Mouse (Mus musculus): Measurements from ENCODE around the gene Ttc30b. TPM values are rescaled to one million over a fixed set of nuclear protein-coding genes. Genes with fewer than 3 reads are reported as not detected.
A peak's percentile ranks its signal among the peaks of the same experiment; 100 is the strongest.
"Not testable (repeated sequence)": the region's sequence is repeated elsewhere in the genome, so short reads cannot be mapped to it uniquely, and the experiment has no call there.

Gene Ttc30b
- polyA plus RNA-seq, 1 experiment from 2014 or later = 12.8 TPM

DNA sequence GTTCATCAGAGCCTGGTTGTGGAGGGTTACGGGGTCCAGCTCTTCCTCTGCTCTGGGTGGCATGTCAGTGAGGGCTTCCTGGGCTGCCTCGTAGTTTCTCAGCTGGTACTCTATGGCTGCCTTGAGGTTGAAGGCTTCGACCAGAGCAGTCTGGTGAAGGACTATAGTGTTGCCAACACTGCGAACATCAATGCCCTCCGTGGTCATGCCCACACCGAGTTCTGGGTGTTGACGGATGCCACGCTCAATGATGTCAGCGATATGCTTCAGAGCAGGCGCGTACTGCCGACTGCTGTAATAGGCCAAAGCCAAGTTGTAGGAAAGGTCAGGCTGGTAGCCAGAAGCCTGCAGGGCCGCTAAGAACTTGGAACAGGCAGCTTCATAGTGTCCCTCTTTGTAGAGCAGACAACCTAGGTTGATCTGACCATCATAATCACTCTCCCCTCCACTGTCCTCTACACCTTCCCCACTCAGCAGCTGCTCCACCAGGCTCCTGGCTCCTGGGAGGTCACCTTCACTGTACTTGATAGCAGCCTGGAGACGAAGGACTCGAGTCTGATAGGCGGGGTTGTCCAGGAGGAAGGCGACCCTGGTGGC, 767 bp downstream of the Ttc30b start:
- WGBS = 64% methylated on average over 14 of the region's 17 CpGs
- Histone ChIP-seq H3K4me1 (ENCODE audit: control insufficient read depth in 2 of 2, insufficient read depth in 2 of 2, low read length in 2 of 2) (peaks cover 0 to 21% of the 10 kb centered on the region in 2 experiments; a peak in 3 of 4 replicates), H3K4me3 (ENCODE audit: control insufficient read depth in 1 of 2, insufficient read depth in 1 of 2, low read depth in 1 of 2, low read length in 2 of 2) (peak overlapping the region; percentile 59 to 71), H3K4me2 (ENCODE audit: low read length) (peak overlapping the region; percentile 76), H3K9ac (ENCODE audit: low read length) (peak overlapping the region; percentile 73)
- not testable (repeated sequence) for H3K36me3 ChIP-seq (ENCODE audit: control insufficient read depth, insufficient read depth, low read length); H3K27me3 ChIP-seq (ENCODE audit: control insufficient read depth, insufficient read depth, low read length); H3K27ac ChIP-seq (replicated peaks in 1 of 2; ENCODE audit: control insufficient read depth in 1 of 2, insufficient read depth in 1 of 2, low read depth in 2 of 2, low read length in 2 of 2); H3K9me3 ChIP-seq (ENCODE audit: control insufficient read depth, low read length)
- ATAC-seq (ENCODE audit: insufficient number of reproducible peaks, insufficient read depth, low FRiP score, low read depth) = peak; percentile 31; the same call in 1 of the 2 replicates

DNA sequence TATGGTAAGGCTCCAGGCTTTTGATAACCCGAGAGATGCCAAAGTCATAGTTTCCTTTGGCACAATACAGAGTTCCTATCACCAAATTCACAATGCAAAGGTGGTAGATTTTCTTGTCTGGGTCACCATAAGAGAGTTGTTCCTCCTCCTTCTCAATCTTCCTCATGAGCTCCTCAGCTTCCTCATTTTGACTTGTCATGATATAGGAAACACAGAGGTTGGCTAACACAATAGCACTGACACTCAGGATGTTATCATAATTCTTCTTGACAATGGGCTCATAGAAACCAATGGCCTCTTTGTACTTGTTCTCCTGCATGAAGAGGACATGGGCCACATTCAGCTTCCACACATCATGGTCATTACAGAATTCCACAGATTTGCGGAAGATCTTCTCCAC, 1.7 kb downstream of the Ttc30b start:
- H3K27ac ChIP-seq (replicated peaks in 1 of 2; ENCODE audit: control insufficient read depth in 1 of 2, insufficient read depth in 1 of 2, low read depth in 2 of 2, low read length in 2 of 2); H3K36me3 ChIP-seq (ENCODE audit: control insufficient read depth, insufficient read depth, low read length); H3K27me3 ChIP-seq (ENCODE audit: control insufficient read depth, insufficient read depth, low read length); H3K4me2 ChIP-seq (ENCODE audit: low read length); H3K9me3 ChIP-seq (ENCODE audit: control insufficient read depth, low read length); H3K9ac ChIP-seq (ENCODE audit: low read length); ATAC-seq (ENCODE audit: insufficient number of reproducible peaks, insufficient read depth, low FRiP score, low read depth); H3K4me3 ChIP-seq (ENCODE audit: control insufficient read depth in 1 of 2, insufficient read depth in 1 of 2, low read depth in 1 of 2, low read length in 2 of 2): not testable (repeated sequence)
- WGBS = 78% methylated on average over 2 of the region's 2 CpGs
- H3K4me1 ChIP-seq (ENCODE audit: control insufficient read depth in 2 of 2, insufficient read depth in 2 of 2, low read length in 2 of 2) = peaks cover 0 to 21% of the 10 kb centered on the region in 2 experiments; a peak in 3 of 4 replicates

DNA sequence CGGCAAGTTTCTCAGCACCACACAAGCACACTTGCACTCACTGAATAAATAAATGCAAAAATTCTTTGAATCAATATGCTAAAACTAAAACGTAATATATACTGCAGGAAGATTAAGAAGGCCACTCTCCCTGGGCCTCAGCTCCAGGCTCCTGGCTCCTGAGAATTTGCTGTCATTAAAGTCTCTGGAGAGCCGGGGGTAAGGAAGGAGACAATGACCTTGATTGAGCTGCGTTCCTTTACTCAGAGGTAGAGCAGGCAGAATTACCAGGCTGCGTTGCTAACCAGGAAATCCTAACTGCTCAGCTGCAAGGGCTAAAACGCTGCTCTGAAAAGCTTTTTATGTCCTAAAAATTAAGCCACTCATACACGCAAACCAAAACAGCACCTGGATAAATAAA, 4.8 kb downstream of the Ttc30b start:
- Histone ChIP-seq H3K9ac (ENCODE audit: low read length) (peak overlapping the region; percentile 55), H3K9me3 (ENCODE audit: control insufficient read depth, low read length) (no peaks in the 10 kb centered on the region), H3K4me1 (ENCODE audit: control insufficient read depth in 2 of 2, insufficient read depth in 2 of 2, low read length in 2 of 2) (peaks cover 0 to 16% of the 10 kb centered on the region in 2 experiments; a peak in 3 of 4 replicates), H3K4me3 (ENCODE audit: control insufficient read depth in 1 of 2, insufficient read depth in 1 of 2, low read depth in 1 of 2, low read length in 2 of 2) (no peak overlapping the region), H3K36me3 (ENCODE audit: control insufficient read depth, insufficient read depth, low read length) (peaks cover 14% of the 10 kb centered on the region; the same call in 1 of the 2 replicates), H3K27ac (replicated peaks in 1 of 2; ENCODE audit: control insufficient read depth in 1 of 2, insufficient read depth in 1 of 2, low read depth in 2 of 2, low read length in 2 of 2) (peak overlapping the region; percentile 74 to 79), H3K27me3 (ENCODE audit: control insufficient read depth, insufficient read depth, low read length) (no peaks in the 10 kb centered on the region), H3K4me2 (ENCODE audit: low read length) (peak overlapping the region; percentile 31; the same call in 1 of the 2 replicates)
- ATAC-seq (ENCODE audit: insufficient number of reproducible peaks, insufficient read depth, low FRiP score, low read depth) = no peak
- 27% methylated on average over 7 of the region's 7 CpGs for WGBS

DNA sequence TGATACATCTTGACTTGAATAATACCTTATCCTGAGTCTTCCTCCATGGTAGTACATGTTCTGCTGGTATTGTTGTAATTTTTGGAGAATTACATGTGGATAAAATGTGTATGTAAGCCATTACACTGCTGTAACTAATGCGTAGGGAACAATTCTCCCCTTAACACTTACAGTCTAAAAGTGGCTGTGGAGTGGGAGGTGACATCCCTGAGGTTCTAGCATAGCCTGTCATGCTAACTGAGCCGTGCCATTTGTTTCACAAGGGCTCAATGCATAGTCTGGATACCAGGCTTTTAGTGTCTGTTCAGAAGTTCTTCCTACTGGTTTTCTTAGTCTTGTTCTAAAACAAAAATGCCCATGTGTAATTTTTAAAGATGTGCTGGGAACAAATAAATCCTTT, 7.4 kb downstream of the Ttc30b start:
- H3K9ac ChIP-seq (ENCODE audit: low read length) = no peak overlapping the region
- 78% methylated on average over 2 of the region's 2 CpGs for WGBS
- ATAC-seq (ENCODE audit: insufficient number of reproducible peaks, insufficient read depth, low FRiP score, low read depth) = no peak
- no peak overlapping the region for H3K4me2 ChIP-seq (ENCODE audit: low read length)
- H3K9me3 ChIP-seq (ENCODE audit: control insufficient read depth, low read length) = no peaks in the 10 kb centered on the region
- H3K4me3 ChIP-seq (ENCODE audit: control insufficient read depth in 1 of 2, insufficient read depth in 1 of 2, low read depth in 1 of 2, low read length in 2 of 2) = no peak overlapping the region
- peaks cover 31% of the 10 kb centered on the region for H3K36me3 ChIP-seq (ENCODE audit: control insufficient read depth, insufficient read depth, low read length)
- no peaks in the 10 kb centered on the region for H3K27me3 ChIP-seq (ENCODE audit: control insufficient read depth, insufficient read depth, low read length)
- H3K27ac ChIP-seq (replicated peaks in 1 of 2; ENCODE audit: control insufficient read depth in 1 of 2, insufficient read depth in 1 of 2, low read depth in 2 of 2, low read length in 2 of 2) = no peak overlapping the region
- H3K4me1 ChIP-seq (ENCODE audit: control insufficient read depth in 2 of 2, insufficient read depth in 2 of 2, low read length in 2 of 2) = peaks cover 0 to 16% of the 10 kb centered on the region in 2 experiments; a peak in 2 of 4 replicates

DNA sequence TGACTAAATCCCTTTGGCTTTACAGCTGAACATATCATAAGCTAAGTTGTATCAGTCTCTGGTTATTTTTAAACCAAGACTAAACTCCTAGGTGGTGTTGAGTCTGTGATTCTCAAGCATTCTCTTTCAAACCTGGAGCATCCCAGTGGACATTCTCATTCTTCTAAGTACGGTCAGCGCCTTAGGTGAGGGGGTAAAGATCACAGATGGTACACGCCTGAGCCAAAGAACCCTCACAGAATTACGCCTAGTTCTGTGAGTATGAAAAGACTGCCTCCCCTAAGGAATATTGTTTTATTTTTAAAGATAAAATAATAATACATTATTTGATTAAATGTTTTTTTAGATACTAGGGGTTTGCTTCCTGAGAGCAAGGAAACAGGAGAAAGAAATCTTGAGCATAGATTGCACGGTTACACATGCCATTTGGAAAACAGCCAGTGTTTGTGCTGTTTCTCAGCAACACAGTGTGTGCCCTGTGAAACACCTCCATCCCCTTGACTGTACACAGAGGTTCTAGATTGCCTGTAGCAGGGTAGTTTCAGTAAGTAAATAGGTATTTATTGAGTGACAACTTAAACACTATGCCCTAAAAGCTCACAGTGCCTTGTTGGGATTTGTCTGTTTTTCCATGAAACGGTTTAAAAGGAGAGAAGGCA, 8.5 kb downstream of the Ttc30b start:
- Histone ChIP-seq H3K9ac (ENCODE audit: low read length) (no peak overlapping the region), H3K4me3 (ENCODE audit: control insufficient read depth in 1 of 2, insufficient read depth in 1 of 2, low read depth in 1 of 2, low read length in 2 of 2) (no peak overlapping the region), H3K4me1 (ENCODE audit: control insufficient read depth in 2 of 2, insufficient read depth in 2 of 2, low read length in 2 of 2) (peaks cover 0 to 16% of the 10 kb centered on the region in 2 experiments; a peak in 2 of 4 replicates), H3K27me3 (ENCODE audit: control insufficient read depth, insufficient read depth, low read length) (no peaks in the 10 kb centered on the region), H3K4me2 (ENCODE audit: low read length) (no peak overlapping the region), H3K27ac (replicated peaks in 1 of 2; ENCODE audit: control insufficient read depth in 1 of 2, insufficient read depth in 1 of 2, low read depth in 2 of 2, low read length in 2 of 2) (no peak overlapping the region), H3K9me3 (ENCODE audit: control insufficient read depth, low read length) (no peaks in the 10 kb centered on the region), H3K36me3 (ENCODE audit: control insufficient read depth, insufficient read depth, low read length) (peaks cover 37% of the 10 kb centered on the region)
- WGBS = 87% methylated on average over 6 of the region's 6 CpGs
- no peak for ATAC-seq (ENCODE audit: insufficient number of reproducible peaks, insufficient read depth, low FRiP score, low read depth)

DNA sequence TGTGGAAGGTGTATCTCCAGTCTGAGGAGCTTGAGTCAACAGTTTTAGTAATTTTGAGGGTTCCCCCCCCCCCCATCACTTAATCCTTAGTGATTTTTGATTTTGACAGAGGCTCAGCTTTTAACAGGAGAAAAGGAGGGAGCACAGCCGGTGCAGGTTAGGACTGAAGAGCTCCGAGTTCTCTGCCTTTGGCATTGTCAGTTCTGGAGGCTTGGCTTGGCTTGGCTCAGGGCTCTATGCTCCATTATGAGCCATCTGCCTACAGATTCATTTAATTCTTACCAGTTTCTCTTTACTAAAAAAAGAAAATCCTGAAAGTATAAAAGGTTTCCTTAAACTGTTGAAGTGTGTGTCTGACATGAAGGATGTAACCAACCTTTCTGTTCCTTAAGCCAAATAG, 9.2 kb downstream of the Ttc30b start:
- H3K4me2 ChIP-seq (ENCODE audit: low read length) = no peak overlapping the region
- H3K9me3 ChIP-seq (ENCODE audit: control insufficient read depth, low read length) = no peaks in the 10 kb centered on the region
- peaks cover 0 to 12% of the 10 kb centered on the region in 2 experiments; a peak in 2 of 4 replicates for H3K4me1 ChIP-seq (ENCODE audit: control insufficient read depth in 2 of 2, insufficient read depth in 2 of 2, low read length in 2 of 2)
- ATAC-seq (ENCODE audit: insufficient number of reproducible peaks, insufficient read depth, low FRiP score, low read depth) = no peak
- no peak overlapping the region for H3K9ac ChIP-seq (ENCODE audit: low read length)
- H3K4me3 ChIP-seq (ENCODE audit: control insufficient read depth in 1 of 2, insufficient read depth in 1 of 2, low read depth in 1 of 2, low read length in 2 of 2) = no peak overlapping the region
- H3K27ac ChIP-seq (replicated peaks in 1 of 2; ENCODE audit: control insufficient read depth in 1 of 2, insufficient read depth in 1 of 2, low read depth in 2 of 2, low read length in 2 of 2) = no peak overlapping the region
- no peaks in the 10 kb centered on the region for H3K27me3 ChIP-seq (ENCODE audit: control insufficient read depth, insufficient read depth, low read length)
- H3K36me3 ChIP-seq (ENCODE audit: control insufficient read depth, insufficient read depth, low read length) = peaks cover 37% of the 10 kb centered on the region
- 100% methylated on average over 2 of the region's 2 CpGs for WGBS

DNA sequence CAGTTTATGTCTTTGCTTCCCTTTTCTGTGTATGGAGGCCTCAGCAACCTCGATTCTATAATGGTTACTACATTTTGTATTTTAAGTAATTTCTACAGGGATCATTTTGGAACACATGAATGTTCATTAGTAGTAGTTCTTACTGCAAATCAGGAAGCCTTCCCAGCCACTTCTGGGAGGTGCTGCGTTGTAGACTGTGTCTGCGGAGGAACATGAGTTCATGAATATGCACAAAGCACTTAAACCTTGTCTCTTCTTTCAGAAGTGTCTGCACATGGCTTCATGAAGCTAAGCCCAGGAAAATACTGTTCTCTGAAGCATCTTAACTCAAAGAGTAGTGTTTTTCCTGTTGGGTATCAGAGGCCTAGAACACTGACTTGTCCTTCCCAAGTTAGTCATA, 10.4 kb downstream of the Ttc30b start:
- 91% methylated on average over 3 of the region's 3 CpGs for WGBS
- H3K4me1 ChIP-seq (ENCODE audit: control insufficient read depth in 2 of 2, insufficient read depth in 2 of 2, low read length in 2 of 2) = peaks cover 0 to under 1% of the 10 kb centered on the region in 2 experiments; a peak in 1 of 4 replicates
- no peaks in the 10 kb centered on the region for H3K9me3 ChIP-seq (ENCODE audit: control insufficient read depth, low read length)
- H3K27ac ChIP-seq (replicated peaks in 1 of 2; ENCODE audit: control insufficient read depth in 1 of 2, insufficient read depth in 1 of 2, low read depth in 2 of 2, low read length in 2 of 2) = no peak overlapping the region
- ATAC-seq (ENCODE audit: insufficient number of reproducible peaks, insufficient read depth, low FRiP score, low read depth) = no peak
- no peak overlapping the region for H3K4me2 ChIP-seq (ENCODE audit: low read length)
- no peaks in the 10 kb centered on the region for H3K27me3 ChIP-seq (ENCODE audit: control insufficient read depth, insufficient read depth, low read length)
- no peak overlapping the region for H3K4me3 ChIP-seq (ENCODE audit: control insufficient read depth in 1 of 2, insufficient read depth in 1 of 2, low read depth in 1 of 2, low read length in 2 of 2)
- no peak overlapping the region for H3K9ac ChIP-seq (ENCODE audit: low read length)
- H3K36me3 ChIP-seq (ENCODE audit: control insufficient read depth, insufficient read depth, low read length) = peaks cover 37% of the 10 kb centered on the region

Measured in heart, embryonic 14.5 days (tissue).